In genomic region chr5:92411461-92412140, GRCm38 (mm10) we compare ENCODE assay signal across 23 mouse cellular contexts. TPM values are rescaled to one million over a fixed set of nuclear protein-coding genes. Genes with fewer than 3 reads are reported as not detected.
DNase-seq lines count a peak whose midpoint lies in the region; ATAC-seq and TF ChIP-seq lines count a peak whose summit lies in the region.
"Had no signal": no experiment of that assay in that cellular context is flagged by ENCODE, and none has a peak within 500 bp of the region (broad histone marks: within the 10 kb centered on the region; RNA-seq: fewer than 3 reads in every experiment).

No protein-coding gene starts in this region.

- no peak overlapping the region for H3K9ac ChIP-seq in forebrain, embryonic 13.5 days
- H3K9ac ChIP-seq in forebrain, embryonic 15.5 days (replicated peaks) = no peak overlapping the region
- no peak overlapping the region for H3K9ac ChIP-seq in midbrain, embryonic 11.5 days (ENCODE audit: low read length)
- H3K9ac ChIP-seq in midbrain, postnatal 0 days (replicated peaks; ENCODE audit: low read length, poor library complexity, severe bottlenecking) = no peak overlapping the region
- H3K9ac ChIP-seq: embryonic facial prominence, embryonic 12.5 days; forebrain, embryonic 12.5 days; heart, embryonic 13.5 days; hindbrain, embryonic 13.5 days had no signal

- H3K4me3 ChIP-seq in forebrain, embryonic 13.5 days = no peak overlapping the region
- no peak overlapping the region for H3K4me3 ChIP-seq in forebrain, embryonic 15.5 days
- no peak overlapping the region for H3K4me3 ChIP-seq in midbrain, embryonic 11.5 days (ENCODE audit: low read depth, low read length)
- no peak overlapping the region for H3K4me3 ChIP-seq in midbrain, postnatal 0 days (ENCODE audit: low read depth, low read length)
- H3K4me3 ChIP-seq: embryonic facial prominence, embryonic 12.5 days; forebrain, embryonic 12.5 days; heart, embryonic 13.5 days; hindbrain, embryonic 13.5 days had no signal

- intact Hi-C loops in heart, postnatal 14 days (cut with DNase I) = no loop called here

- peak; percentile 68 for DNase-seq in heart, adult 11 months
- DNase-seq in heart, postnatal 14 days = no peak
- DNase-seq in midbrain, embryonic 11.5 days (ENCODE audit: low spot score, missing footprints) = peak; percentile 64
- DNase-seq in midbrain, postnatal 0 days (ENCODE audit: low spot score) = no peak
- no peak for DNase-seq in spleen, adult 12 weeks (ENCODE audit: low spot score)
- DNase-seq: adrenal gland, adult 8-10 months; adrenal gland, postnatal 36 days; B cell, adult 2 months; cerebellum, adult 11 months; cerebellum, adult 9-10 months; cerebellum, postnatal 25 days; gastrocnemius, postnatal 36 days; heart, adult 18-20 months; kidney, adult 11 months had no signal

- ATAC-seq in forebrain, embryonic 13.5 days = 0 out of 2 replicates have a peak, but pooled peaks have one; percentile 6
- ATAC-seq in forebrain, embryonic 15.5 days (replicated peaks) = no peak
- no peak for ATAC-seq in midbrain, embryonic 11.5 days (ENCODE audit: low FRiP score)
- ATAC-seq in midbrain, postnatal 0 days (ENCODE audit: low FRiP score) = no peak
- ATAC-seq: CD4-positive, CD25-positive, alpha-beta regulatory T cell, adult 4 months; hindbrain, postnatal 0 days had no signal

- no peaks in the 10 kb centered on the region for H3K27me3 ChIP-seq in forebrain, embryonic 13.5 days
- H3K27me3 ChIP-seq in forebrain, embryonic 15.5 days = no peaks in the 10 kb centered on the region
- H3K27me3 ChIP-seq in midbrain, embryonic 11.5 days (ENCODE audit: control insufficient read depth, insufficient read depth, low read length) = no peaks in the 10 kb centered on the region
- no peaks in the 10 kb centered on the region for H3K27me3 ChIP-seq in midbrain, postnatal 0 days (ENCODE audit: insufficient read depth, low read length)
- H3K27me3 ChIP-seq: embryonic facial prominence, embryonic 12.5 days; forebrain, embryonic 12.5 days; heart, embryonic 13.5 days; hindbrain, embryonic 13.5 days had no signal

- H3K36me3 ChIP-seq in forebrain, embryonic 13.5 days (ENCODE audit: poor library complexity, severe bottlenecking) = peaks cover 24% of the 10 kb centered on the region
- peaks cover 22% of the 10 kb centered on the region for H3K36me3 ChIP-seq in forebrain, embryonic 15.5 days
- H3K36me3 ChIP-seq in midbrain, embryonic 11.5 days (ENCODE audit: control insufficient read depth, insufficient read depth, low read length) = no peaks in the 10 kb centered on the region; the same call in 1 of the 2 replicates
- H3K36me3 ChIP-seq in midbrain, postnatal 0 days (ENCODE audit: insufficient read depth, low read length) = peaks cover 13% of the 10 kb centered on the region

- H3K9me3 ChIP-seq in forebrain, embryonic 13.5 days (replicated peaks) = no peaks in the 10 kb centered on the region
- no peaks in the 10 kb centered on the region for H3K9me3 ChIP-seq in forebrain, embryonic 15.5 days
- H3K9me3 ChIP-seq in midbrain, embryonic 11.5 days (ENCODE audit: control insufficient read depth, low read length) = no peaks in the 10 kb centered on the region
- no peaks in the 10 kb centered on the region for H3K9me3 ChIP-seq in midbrain, postnatal 0 days (ENCODE audit: low read length)
- H3K9me3 ChIP-seq: embryonic facial prominence, embryonic 12.5 days; forebrain, embryonic 12.5 days; G1E; heart, embryonic 13.5 days; hindbrain, embryonic 13.5 days had no signal

- TF ChIP-seq CTCF in midbrain, postnatal 0 days (IDR thresholded peaks at IDR 0.05) = no peak

- 65% methylated on average over 7 of the region's 7 CpGs for WGBS in forebrain, embryonic 13.5 days
- WGBS in forebrain, embryonic 15.5 days = 73% methylated on average over 7 of the region's 7 CpGs
- WGBS in midbrain, embryonic 11.5 days = 70% methylated on average over 7 of the region's 7 CpGs
- 69% methylated on average over 7 of the region's 7 CpGs for WGBS in midbrain, postnatal 0 days

- H3K27ac ChIP-seq in forebrain, embryonic 13.5 days = 0 out of 2 replicates have a peak overlapping the region, but pooled peaks have one; percentile 25
- H3K27ac ChIP-seq in forebrain, embryonic 15.5 days (replicated peaks) = no peak overlapping the region
- no peak overlapping the region for H3K27ac ChIP-seq in midbrain, embryonic 11.5 days (ENCODE audit: low read depth, low read length)
- no peak overlapping the region for H3K27ac ChIP-seq in midbrain, postnatal 0 days (ENCODE audit: low read depth, low read length)
- H3K27ac ChIP-seq: embryonic facial prominence, embryonic 12.5 days; forebrain, embryonic 12.5 days; heart, embryonic 13.5 days; hindbrain, embryonic 13.5 days; hindbrain, postnatal 0 days had no signal

- no peak overlapping the region for H3K4me2 ChIP-seq in forebrain, embryonic 13.5 days
- H3K4me2 ChIP-seq in forebrain, embryonic 15.5 days (replicated peaks) = no peak overlapping the region
- no peak overlapping the region for H3K4me2 ChIP-seq in midbrain, embryonic 11.5 days
- H3K4me2 ChIP-seq in midbrain, postnatal 0 days (ENCODE audit: low read depth, low read length, poor library complexity, severe bottlenecking) = no peak overlapping the region
- H3K4me2 ChIP-seq: embryonic facial prominence, embryonic 12.5 days; forebrain, embryonic 12.5 days; heart, embryonic 13.5 days; hindbrain, embryonic 13.5 days had no signal

- no peaks in the 10 kb centered on the region for H3K4me1 ChIP-seq in forebrain, embryonic 13.5 days
- no peaks in the 10 kb centered on the region for H3K4me1 ChIP-seq in forebrain, embryonic 15.5 days
- H3K4me1 ChIP-seq in midbrain, embryonic 11.5 days (ENCODE audit: control insufficient read depth, insufficient read depth, low read length) = no peaks in the 10 kb centered on the region
- H3K4me1 ChIP-seq in midbrain, postnatal 0 days (ENCODE audit: insufficient read depth, low read length) = no peaks in the 10 kb centered on the region
- H3K4me1 ChIP-seq: embryonic facial prominence, embryonic 12.5 days; forebrain, embryonic 12.5 days; hindbrain, embryonic 13.5 days had no signal

RNA-seq across cellular contexts. Expression of gene Nup54, which starts 23.4 kb away (rescaled TPM):
- 56.1 and 62.2 TPM in 2 replicates for polyA plus RNA-seq in forebrain, embryonic 13.5 days (2015; fragmentation: Nextera tagmentation; extraction: Ambion mirVana)
- polyA plus RNA-seq in forebrain, embryonic 15.5 days (2015; fragmentation: Nextera tagmentation; extraction: Ambion mirVana) = 55.7 and 60.0 TPM in 2 replicates
- total RNA-seq in heart, postnatal 14 days (2021) = 10 to 100 TPM; 15.8 to 17.0 TPM
- 65.6 and 67.1 TPM in 2 replicates for polyA plus RNA-seq in midbrain, embryonic 11.5 days (2014; fragmentation: Nextera tagmentation; extraction: Ambion mirVana)
- total RNA-seq in midbrain, postnatal 0 days (2014; rRNA removed) = 91.8 and 145 TPM in 2 replicates
- polyA plus RNA-seq in midbrain, postnatal 0 days (2015; fragmentation: Nextera tagmentation; extraction: Ambion mirVana) = 52.1 and 52.6 TPM in 2 replicates

Comparison
In these comparisons a context has a peak if more than half of its experiments do, and no peak if none do; other contexts are left out.
1. DNase-seq: peak in heart, adult 11 months (single experiment) and midbrain, embryonic 11.5 days (single experiment); none in heart, postnatal 14 days (0 of 2), midbrain, postnatal 0 days (single experiment) and spleen, adult 12 weeks (single experiment).